Mouse (Mus musculus) heart, embryonic 10.5 days (tissue): ENCODE measurements around the gene Fig4. TPM values are rescaled to one million over a fixed set of nuclear protein-coding genes. Genes with fewer than 3 reads are reported as not detected.

Experiments
- DNase-seq: peaks from one replicate; pipeline ENCODE4 v3.0.0-alpha.2; 2017; ENCODE audit warnings: low spot score
- H3K27ac ChIP-seq: fragments of 300-500 bp; sonication (generic); 2 replicates; pipeline ENCODE4 v1.5.1; 2016; ENCODE audit warnings: mild to moderate bottlenecking
- H3K27me3 ChIP-seq: fragments of 300-500 bp; sonication (generic); 2 replicates; pipeline ENCODE4 v1.6.1; 2016; ENCODE audit warnings: mild to moderate bottlenecking; ENCODE audit not compliant: poor library complexity, insufficient read depth, severe bottlenecking
- H3K36me3 ChIP-seq: fragments of 300-500 bp; sonication (generic); 2 replicates; pipeline ENCODE4 v1.6.1; 2016; ENCODE audit warnings: mild to moderate bottlenecking, moderate library complexity
- H3K4me1 ChIP-seq: fragments of 300-500 bp; sonication (generic); 2 replicates; pipeline ENCODE4 v1.6.1; 2016; ENCODE audit warnings: mild to moderate bottlenecking
- H3K4me3 ChIP-seq: fragments of 300-500 bp; sonication (generic); 2 replicates; pipeline ENCODE4 v1.5.1; 2016; ENCODE audit warnings: mild to moderate bottlenecking, moderate library complexity
- H3K9me3 ChIP-seq: fragments of 300-500 bp; sonication (generic); 2 replicates; pipeline ENCODE4 v1.6.1; 2016; ENCODE audit warnings: mild to moderate bottlenecking, moderate library complexity
- WGBS: fragments of 180-500 bp; shearing (Covaris S2); methylation state at CpG from one replicate; pipeline ENCODE4 v1.1.7; 2016; 5-methylcytosine and 5-hydroxymethylcytosine counted together
- polyA plus RNA-seq: library from polyadenylated mRNA; unstranded; fragments of >200 nt; fragmentation: Nextera tagmentation; extraction: Ambion mirVana; gene quantifications from 2 replicates; pipeline ENCODE4 v1.2.1, GENCODE M21; 2016

Gene Fig4
- 28.7 and 43.6 TPM in 2 replicates for polyA plus RNA-seq

- WGBS = under 1% methylated on average over 38 of the region's 38 CpGs
- DNase-seq = peak; percentile 95
- peak within 1 kb of the TSS; percentile 98 for H3K4me3 ChIP-seq
- peak within 1 kb of the TSS; percentile 92 for H3K27ac ChIP-seq
- no peaks in the 10 kb centered on the region for H3K27me3 ChIP-seq
- no peaks in the 10 kb centered on the region for H3K36me3 ChIP-seq
- no peaks in the 10 kb centered on the region for H3K9me3 ChIP-seq
- peaks cover 12% of the 10 kb centered on the region; the same call in 1 of the 2 replicates for H3K4me1 ChIP-seq
Observed at GRCm38 (mm10) chr10:41302689-41303431, at the start of gene Fig4. Gene Fig4, minus strand, starts transcription at chr10:41303260.

GRCm38 (mm10) chr10:41341346-41341745 is 38.3 kb upstream of the Fig4 start:
- Histone ChIP-seq H3K4me3 (no peak overlapping the region), H3K9me3 (no peaks in the 10 kb centered on the region), H3K4me1 (0 out of 2 replicates have a peak, but pooled peaks cover under 1% of the 10 kb centered on the region), H3K27me3 (no peaks in the 10 kb centered on the region), H3K36me3 (no peaks in the 10 kb centered on the region), H3K27ac (no peak overlapping the region)
- no peak for DNase-seq
- WGBS = 87% methylated on average over 7 of the region's 7 CpGs

DNA sequence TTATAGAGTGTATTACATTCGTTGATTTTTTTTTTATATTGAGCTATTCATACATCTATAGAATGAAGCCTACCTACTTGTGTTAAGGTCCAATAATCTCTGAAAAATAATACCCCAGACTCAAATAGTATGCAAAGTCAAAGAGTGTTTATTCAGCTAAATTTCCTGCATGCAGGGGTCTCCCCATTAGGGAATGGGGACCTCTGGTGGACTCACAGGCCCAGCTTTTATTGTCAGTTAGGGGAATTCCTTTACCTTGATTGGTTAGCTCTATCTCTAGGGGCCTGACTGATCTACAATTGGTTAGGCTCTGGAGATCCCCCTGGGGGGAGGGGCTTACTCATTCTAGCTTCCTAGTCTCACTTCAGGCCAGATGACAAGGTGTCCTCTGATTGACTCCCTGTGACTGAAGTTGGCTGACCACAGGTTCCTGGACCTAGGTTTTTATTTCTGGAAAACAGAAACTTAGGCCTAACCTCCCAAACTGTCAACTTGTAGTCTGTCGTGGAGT is 29.5 kb upstream of the Fig4 start:
- no peak for DNase-seq
- no peaks in the 10 kb centered on the region for H3K27me3 ChIP-seq
- peaks cover 4% of the 10 kb centered on the region; the same call in 1 of the 2 replicates for H3K4me1 ChIP-seq
- H3K27ac ChIP-seq = no peak overlapping the region
- H3K4me3 ChIP-seq = no peak overlapping the region
- 60% methylated on average over 2 of the region's 2 CpGs for WGBS
- H3K9me3 ChIP-seq = no peaks in the 10 kb centered on the region
- H3K36me3 ChIP-seq = no peaks in the 10 kb centered on the region

- Histone ChIP-seq H3K9me3 (no peaks in the 10 kb centered on the region), H3K4me1 (no peaks in the 10 kb centered on the region), H3K27me3 (no peaks in the 10 kb centered on the region), H3K4me3 (no peak overlapping the region), H3K36me3 (no peaks in the 10 kb centered on the region), H3K27ac (no peak overlapping the region)
- DNase-seq = no peak
- WGBS = 77% methylated on average over 3 of the region's 3 CpGs
Observed at GRCm38 (mm10) chr10:41315866-41316265, 12.8 kb upstream of the Fig4 start.

DNA sequence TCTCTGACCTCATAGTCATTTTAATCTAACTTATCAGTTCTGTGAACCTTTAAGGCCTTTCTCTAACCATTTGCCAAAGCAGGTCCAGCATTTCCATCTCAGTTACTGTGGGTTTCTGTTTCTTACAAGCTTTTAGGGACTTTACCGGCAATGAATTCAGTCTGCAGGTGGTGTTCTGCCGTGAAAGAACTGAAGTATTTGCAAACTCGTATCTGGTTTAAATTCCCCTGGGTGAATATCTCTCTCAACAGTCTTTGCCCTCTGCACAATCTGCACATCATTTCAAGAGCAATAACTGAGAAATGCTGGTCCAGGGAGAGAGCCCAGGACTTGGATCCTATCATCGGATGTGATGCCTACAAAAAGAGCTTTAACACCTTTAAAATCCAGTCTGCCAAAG is 5.1 kb upstream of the Fig4 start:
- H3K27ac ChIP-seq = no peak overlapping the region
- no peaks in the 10 kb centered on the region for H3K36me3 ChIP-seq
- H3K27me3 ChIP-seq = no peaks in the 10 kb centered on the region
- no peaks in the 10 kb centered on the region for H3K9me3 ChIP-seq
- WGBS = 85% methylated on average over 4 of the region's 4 CpGs
- no peak for DNase-seq
- no peaks in the 10 kb centered on the region for H3K4me1 ChIP-seq
- H3K4me3 ChIP-seq = no peak overlapping the region

GRCm38 (mm10) chr10:41304961-41305455 is 1.9 kb upstream of the Fig4 start:
- Histone ChIP-seq H3K4me1 (peaks cover 9% of the 10 kb centered on the region; the same call in 1 of the 2 replicates), H3K36me3 (no peaks in the 10 kb centered on the region), H3K4me3 (no peak overlapping the region), H3K9me3 (no peaks in the 10 kb centered on the region), H3K27me3 (no peaks in the 10 kb centered on the region), H3K27ac (no peak overlapping the region)
- WGBS = 70% methylated on average over 9 of the region's 9 CpGs
- DNase-seq = no peak

- no peaks in the 10 kb centered on the region for H3K9me3 ChIP-seq
- WGBS = under 1% methylated on average over 25 of the region's 25 CpGs
Observed at GRCm38 (mm10) chr10:41303639-41304444, 782 bp upstream of the Fig4 start, which contains the start of gene Ak9. Gene Ak9, plus strand, starts transcription at chr10:41303980.

GRCm38 (mm10) chr10:41300161-41300560 is 2.9 kb downstream of the Fig4 start:
- Histone ChIP-seq H3K4me3 (no peak overlapping the region), H3K9me3 (no peaks in the 10 kb centered on the region), H3K27ac (0 out of 2 replicates have a peak overlapping the region, but pooled peaks have one; percentile 10), H3K36me3 (no peaks in the 10 kb centered on the region), H3K27me3 (no peaks in the 10 kb centered on the region), H3K4me1 (peaks cover 14% of the 10 kb centered on the region; the same call in 1 of the 2 replicates)
- no peak for DNase-seq
- WGBS = 51% methylated on average over 1 of the region's 1 CpGs

More at GRCm38 (mm10) chr10:41303639-41304444, 782 bp upstream of the Fig4 start, which contains the start of gene Ak9:
- peaks cover 12% of the 10 kb centered on the region; the same call in 1 of the 2 replicates for H3K4me1 ChIP-seq
- H3K36me3 ChIP-seq = no peaks in the 10 kb centered on the region
- peak within 1 kb of the TSS; percentile 92 for H3K27ac ChIP-seq
- peak; percentile 93 for DNase-seq
- peak within 1 kb of the TSS; percentile 98 for H3K4me3 ChIP-seq
- no peaks in the 10 kb centered on the region for H3K27me3 ChIP-seq

GRCm38 (mm10) chr10:41295145-41295544 is 7.9 kb downstream of the Fig4 start:
- peaks cover 38% of the 10 kb centered on the region for H3K4me1 ChIP-seq
- no peaks in the 10 kb centered on the region for H3K27me3 ChIP-seq
- no peaks in the 10 kb centered on the region for H3K9me3 ChIP-seq
- H3K27ac ChIP-seq = peak overlapping the region; percentile 86; the same call in 1 of the 2 replicates
- no peaks in the 10 kb centered on the region for H3K36me3 ChIP-seq
- 29% methylated on average over 7 of the region's 7 CpGs for WGBS
- no peak for DNase-seq
- no peak overlapping the region; the same call in 1 of the 2 replicates for H3K4me3 ChIP-seq

DNA sequence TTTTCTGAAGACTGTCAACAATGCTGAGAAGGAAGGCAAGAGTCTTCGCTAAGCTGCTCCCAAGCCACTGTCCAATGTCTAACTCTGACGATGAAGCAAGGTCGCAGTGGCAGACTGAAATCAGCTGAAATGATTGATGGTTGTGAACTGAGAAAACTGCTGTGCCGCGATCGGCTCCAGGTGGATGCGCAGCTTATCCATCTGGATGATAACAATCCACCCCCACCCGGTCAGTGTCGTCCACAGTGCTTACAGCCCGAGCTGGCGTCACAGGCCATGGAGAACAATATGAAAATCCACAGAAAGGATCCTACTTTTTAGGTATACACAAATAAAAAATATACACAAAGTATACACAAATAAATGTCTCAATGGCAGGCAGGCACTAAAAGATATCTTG is 8.3 kb downstream of the Fig4 start:
- Histone ChIP-seq H3K27ac (peak overlapping the region; percentile 86; the same call in 1 of the 2 replicates), H3K36me3 (no peaks in the 10 kb centered on the region), H3K4me1 (peaks cover 34% of the 10 kb centered on the region), H3K9me3 (no peaks in the 10 kb centered on the region), H3K27me3 (no peaks in the 10 kb centered on the region), H3K4me3 (no peak overlapping the region; the same call in 1 of the 2 replicates)
- no peak for DNase-seq
- 49% methylated on average over 11 of the region's 11 CpGs for WGBS

GRCm38 (mm10) chr10:41293019-41293418 is 10.0 kb downstream of the Fig4 start:
- peak overlapping the region; percentile 43 for H3K4me3 ChIP-seq
- peaks cover 41% of the 10 kb centered on the region for H3K4me1 ChIP-seq
- peak overlapping the region; percentile 86 for H3K27ac ChIP-seq
- H3K27me3 ChIP-seq = no peaks in the 10 kb centered on the region
- no peaks in the 10 kb centered on the region for H3K9me3 ChIP-seq
- WGBS = under 1% methylated on average over 7 of the region's 7 CpGs
- no peaks in the 10 kb centered on the region for H3K36me3 ChIP-seq
- DNase-seq = peak; percentile 92

DNA sequence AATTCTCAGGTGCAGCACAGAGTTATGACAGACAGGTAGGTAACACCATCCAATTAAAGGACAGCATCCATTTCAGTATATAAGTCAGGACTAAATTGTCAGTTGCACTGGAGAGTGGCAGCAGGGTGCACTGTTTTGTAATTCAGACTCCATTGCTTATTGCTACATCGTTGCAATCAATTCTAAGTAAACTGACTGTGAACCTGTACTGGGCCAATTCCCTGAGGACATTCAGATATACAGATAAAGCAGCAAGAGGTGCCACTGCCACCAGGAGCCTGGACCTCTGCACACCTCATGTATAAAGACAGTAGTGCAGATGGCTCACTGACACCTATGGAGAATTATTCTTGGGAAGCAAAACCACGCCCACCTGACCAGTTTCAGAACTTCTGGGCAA is 12.0 kb downstream of the Fig4 start:
- Histone ChIP-seq H3K9me3 (no peaks in the 10 kb centered on the region), H3K27me3 (no peaks in the 10 kb centered on the region), H3K27ac (no peak overlapping the region), H3K4me3 (no peak overlapping the region), H3K36me3 (no peaks in the 10 kb centered on the region), H3K4me1 (peaks cover 41% of the 10 kb centered on the region)
- no peak for DNase-seq
- WGBS = 88% methylated on average over 2 of the region's 2 CpGs
